Mouse (Mus musculus) B cell, adult 67 days (primary cell): ENCODE measurements around the gene Dbndd1. TPM values are rescaled to one million over a fixed set of nuclear protein-coding genes. Genes with fewer than 3 reads are reported as not detected.

Experiments
- total RNA-seq, 2 experiments: library from RNA; stranded (reverse); gene quantifications; 4 replicates each; pipeline ENCODE4 v1.2.4; 2023

The Dbndd1 gene
- total RNA-seq = not detected

GRCm38 (mm10) chr8:123514781-123515539 is at the start of gene Dbndd1:
TSS of gene Dbndd1 (minus strand) at chr8:123515463.

GRCm38 (mm10) chr8:123518667-123519066 is 3.4 kb upstream of the Dbndd1 start, which contains the start of gene Gas8:
TSS of gene Gas8 (plus strand) at chr8:123518834.

GRCm38 (mm10) chr8:123477737-123478258 is 37.5 kb downstream of the Dbndd1 start, which contains the start of gene Afg3l1:
TSS of gene Afg3l1 (plus strand) at chr8:123477903.

Other genes starting within 250 kb of the Dbndd1 start
- gene Fanca, start 196.9 kb downstream of the Dbndd1 start, total RNA-seq = 100 to 1,000 TPM in 1 of 2 experiments, 10 to 100 TPM in 1; 81.2 to 111 TPM
- gene Spire2, start 182.8 kb downstream of the Dbndd1 start, total RNA-seq = under 1 TPM in 1 of 2 experiments, not detected in 1; 0.23 TPM
- gene Tcf25, start 141.7 kb downstream of the Dbndd1 start, total RNA-seq = 100 to 1,000 TPM; 282 to 288 TPM
- under 1 TPM; 0.21 to 0.46 TPM for gene Mc1r, start 108.4 kb downstream of the Dbndd1 start, total RNA-seq
- gene Tubb3, start 104.0 kb downstream of the Dbndd1 start, total RNA-seq = not detected
- 10 to 100 TPM; 13.5 to 14.4 TPM for gene Def8, start 91.9 kb downstream of the Dbndd1 start, total RNA-seq
- gene Afg3l1, start 37.6 kb downstream of the Dbndd1 start, total RNA-seq = 10 to 100 TPM; 58.2 to 70.4 TPM
- gene Gas8, start 3.4 kb upstream of the Dbndd1 start, total RNA-seq = 1 to 10 TPM; 5.5 to 6.2 TPM
- gene Rhou, start 138.5 kb upstream of the Dbndd1 start, total RNA-seq = not detected